Mouse (Mus musculus) ES-Bruce4 (cell line): ENCODE data around the gene Rfxank. TPM values are rescaled to one million over a fixed set of nuclear protein-coding genes. Genes with fewer than 3 reads are reported as not detected.

Experiments used
- H3K27ac ChIP-seq: 2 replicates; pipeline ENCODE4 v1.5.1; 2012; ENCODE audit warnings: low read length, inconsistent platforms; ENCODE audit not compliant: insufficient read depth
- H3K27me3 ChIP-seq: 2 replicates; pipeline ENCODE4 v1.6.1; 2012; ENCODE audit warnings: mild to moderate bottlenecking, low read length, inconsistent platforms; ENCODE audit not compliant: control insufficient read depth, poor library complexity, insufficient read depth, severe bottlenecking
- H3K36me3 ChIP-seq: 2 replicates; pipeline ENCODE4 v1.6.1; 2012; ENCODE audit warnings: inconsistent platforms, mild to moderate bottlenecking, low read length, moderate library complexity; ENCODE audit not compliant: control insufficient read depth, poor library complexity, insufficient read depth, severe bottlenecking
- H3K4me1 ChIP-seq: one replicate; pipeline ENCODE4 v1.8.1; 2011; ENCODE audit warnings: low read length; ENCODE audit not compliant: control insufficient read depth, insufficient read depth
- H3K4me3 ChIP-seq: 2 replicates; pipeline ENCODE4 v1.5.1; 2011; ENCODE audit warnings: low read depth, mild to moderate bottlenecking, low read length
- H3K9ac ChIP-seq: 2 replicates; pipeline ENCODE4 v1.6.1; 2012; ENCODE audit warnings: low read depth, mild to moderate bottlenecking, inconsistent platforms; ENCODE audit not compliant: poor library complexity, severe bottlenecking
- H3K9me3 ChIP-seq: replicated peaks from 2 replicates; pipeline ENCODE4 v1.6.1; 2012; ENCODE audit warnings: mild to moderate bottlenecking, low read length, inconsistent platforms; ENCODE audit not compliant: control insufficient read depth, poor library complexity, insufficient read depth, severe bottlenecking
- CTCF ChIP-seq: IDR thresholded peaks from one replicate; pipeline ENCODE4 v1.8.1; 2011; ENCODE audit warnings: low read depth, low read length
- EP300 ChIP-seq: IDR thresholded peaks from 2 replicates; pipeline ENCODE4 v1.6.1; 2011; ENCODE audit warnings: low read depth, low read length; ENCODE audit not compliant: insufficient read depth
- POLR2A ChIP-seq: IDR thresholded peaks from one replicate; pipeline ENCODE4 v1.8.1; 2011; ENCODE audit warnings: low read length; ENCODE audit not compliant: insufficient read depth
- polyA plus RNA-seq: library from polyadenylated mRNA; stranded (reverse); fragments of >200 nt; gene quantifications from 2 replicates; pipeline ENCODE4 v1.2.4, GENCODE M21; 2011; ENCODE audit warnings: low read depth; ENCODE audit not compliant: missing spikeins, insufficient read depth, insufficient read length

Rfxank gene
- polyA plus RNA-seq, 1 experiment: 8.2 TPM

- Histone ChIP-seq H3K4me3 (no peak overlapping the region), H3K27ac (peak overlapping the region; percentile 25; the same call in 1 of the 2 replicates), H3K9ac (peak overlapping the region; percentile 28; the same call in 1 of the 2 replicates), H3K27me3 (no peaks in the 10 kb centered on the region), H3K4me1 (no peaks in the 10 kb centered on the region), H3K9me3 (no peaks in the 10 kb centered on the region), H3K36me3 (no peaks in the 10 kb centered on the region)
- TF ChIP-seq EP300 (no peak), CTCF (no peak), POLR2A (no peak)
Measured at GRCm38 (mm10) chr8:70092786-70093185, 46.2 kb downstream of the Rfxank start.

- H3K4me3 ChIP-seq: no peak overlapping the region
Measured at GRCm38 (mm10) chr8:70089296-70089960, 49.5 kb downstream of the Rfxank start.

GRCm38 (mm10) chr8:70087836-70088650, 50.9 kb downstream of the Rfxank start:
- H3K9me3 ChIP-seq: no peaks in the 10 kb centered on the region
- peaks cover 6% of the 10 kb centered on the region; the same call in 1 of the 2 replicates for H3K27me3 ChIP-seq
- no peaks in the 10 kb centered on the region for H3K36me3 ChIP-seq
- TF ChIP-seq CTCF (peak; percentile 83), EP300 (no peak)
- peak overlapping the region; percentile 60 for H3K4me3 ChIP-seq
- no peaks in the 10 kb centered on the region for H3K4me1 ChIP-seq
- H3K27ac ChIP-seq: no peak overlapping the region
- H3K9ac ChIP-seq: peak overlapping the region; percentile 50

More at GRCm38 (mm10) chr8:70089296-70089960, 49.5 kb downstream of the Rfxank start:
- Histone ChIP-seq H3K27ac (no peak overlapping the region), H3K4me1 (no peaks in the 10 kb centered on the region), H3K9ac (no peak overlapping the region), H3K27me3 (peaks cover 6% of the 10 kb centered on the region; the same call in 1 of the 2 replicates), H3K36me3 (no peaks in the 10 kb centered on the region), H3K9me3 (no peaks in the 10 kb centered on the region)
- no peak for TF ChIP-seq POLR2A
- no peak for TF ChIP-seq CTCF
- no peak for TF ChIP-seq EP300

GRCm38 (mm10) chr8:70087237-70087636, 51.7 kb downstream of the Rfxank start:
- no peaks in the 10 kb centered on the region for H3K4me1 ChIP-seq
- H3K9me3 ChIP-seq: no peaks in the 10 kb centered on the region
- no peak overlapping the region for H3K27ac ChIP-seq
- H3K36me3 ChIP-seq: no peaks in the 10 kb centered on the region
- TF ChIP-seq POLR2A (no peak), CTCF (no peak), EP300 (no peak)
- H3K9ac ChIP-seq: no peak overlapping the region
- no peak overlapping the region for H3K4me3 ChIP-seq
- peaks cover 6% of the 10 kb centered on the region; the same call in 1 of the 2 replicates for H3K27me3 ChIP-seq

GRCm38 (mm10) chr8:70086151-70086550, 52.8 kb downstream of the Rfxank start:
- Histone ChIP-seq H3K4me1 (no peaks in the 10 kb centered on the region), H3K27ac (no peak overlapping the region), H3K4me3 (no peak overlapping the region), H3K9ac (no peak overlapping the region), H3K27me3 (peaks cover 6% of the 10 kb centered on the region; the same call in 1 of the 2 replicates), H3K9me3 (no peaks in the 10 kb centered on the region), H3K36me3 (no peaks in the 10 kb centered on the region)
- TF ChIP-seq EP300 (no peak), CTCF (no peak), POLR2A (no peak)
